Mouse (Mus musculus) hindbrain, embryonic 13.5 days (tissue): ENCODE measurements around the gene Asf1a. TPM values are rescaled to one million over a fixed set of nuclear protein-coding genes. Genes with fewer than 3 reads are reported as not detected.
"Not testable (repeated sequence)": the region's sequence is repeated elsewhere in the genome, so short reads cannot be mapped to it uniquely, and the experiment has no call there.

Source experiments
- ATAC-seq: fragments of 200-750 bp; cut with Nextera tagmentation; 2 replicates; pipeline ENCODE4 v1.8.0; 2017; ENCODE audit warnings: moderate TSS enrichment; ENCODE audit not compliant: low FRiP score
- H3K27ac ChIP-seq: fragments of 300-500 bp; sonication (generic); 2 replicates; pipeline ENCODE4 v1.5.1; 2015; ENCODE audit warnings: inconsistent platforms, mild to moderate bottlenecking, moderate library complexity
- H3K27me3 ChIP-seq: fragments of 300-500 bp; sonication (generic); 2 replicates; pipeline ENCODE4 v1.6.1; 2015; ENCODE audit warnings: mild to moderate bottlenecking, inconsistent platforms
- H3K36me3 ChIP-seq: fragments of 300-500 bp; sonication (generic); 2 replicates; pipeline ENCODE4 v1.6.1; 2015; ENCODE audit warnings: mild to moderate bottlenecking, inconsistent platforms
- H3K4me1 ChIP-seq: fragments of 300-500 bp; sonication (generic); replicated peaks from 2 replicates; pipeline ENCODE4 v1.6.1; 2015; ENCODE audit warnings: inconsistent platforms
- H3K4me2 ChIP-seq: fragments of 300-500 bp; sonication (generic); 2 replicates; pipeline ENCODE4 v1.6.1; 2015; ENCODE audit warnings: inconsistent platforms, mild to moderate bottlenecking, moderate library complexity
- H3K4me3 ChIP-seq: fragments of 300-500 bp; sonication (generic); 2 replicates; pipeline ENCODE4 v1.5.1; 2015; ENCODE audit warnings: mild to moderate bottlenecking, inconsistent platforms
- H3K9ac ChIP-seq: fragments of 300-500 bp; sonication (generic); 2 replicates; pipeline ENCODE4 v1.6.1; 2015; ENCODE audit warnings: mild to moderate bottlenecking, inconsistent platforms
- H3K9me3 ChIP-seq: fragments of 300-500 bp; sonication (generic); 2 replicates; pipeline ENCODE4 v1.6.1; 2016; ENCODE audit warnings: inconsistent platforms
- WGBS: fragments of 180-500 bp; shearing (Covaris S2); methylation state at CpG from one replicate; pipeline ENCODE4 v1.1.7; 2015; 5-methylcytosine and 5-hydroxymethylcytosine counted together
- polyA plus RNA-seq: library from polyadenylated mRNA; unstranded; fragments of >200 nt; fragmentation: Nextera tagmentation; extraction: Ambion mirVana; gene quantifications from 2 replicates; pipeline ENCODE4 v1.2.1, GENCODE M21; 2015

Gene Asf1a
- polyA plus RNA-seq, 1 experiment from 2014 or later, result 92.5 TPM

- Histone ChIP-seq H3K4me1 (no peaks in the 10 kb centered on the region), H3K9me3 (no peaks in the 10 kb centered on the region), H3K9ac (no peak overlapping the region), H3K27ac (no peak overlapping the region), H3K4me3 (no peak overlapping the region), H3K36me3 (peaks cover 58% of the 10 kb centered on the region), H3K4me2 (no peak overlapping the region), H3K27me3 (no peaks in the 10 kb centered on the region)
- 90% methylated on average over 2 of the region's 2 CpGs for WGBS
- no peak for ATAC-seq
These were observed 11.7 kb downstream of the Asf1a start for GRCm38 (mm10) chr10:53608274-53608673.

DNA sequence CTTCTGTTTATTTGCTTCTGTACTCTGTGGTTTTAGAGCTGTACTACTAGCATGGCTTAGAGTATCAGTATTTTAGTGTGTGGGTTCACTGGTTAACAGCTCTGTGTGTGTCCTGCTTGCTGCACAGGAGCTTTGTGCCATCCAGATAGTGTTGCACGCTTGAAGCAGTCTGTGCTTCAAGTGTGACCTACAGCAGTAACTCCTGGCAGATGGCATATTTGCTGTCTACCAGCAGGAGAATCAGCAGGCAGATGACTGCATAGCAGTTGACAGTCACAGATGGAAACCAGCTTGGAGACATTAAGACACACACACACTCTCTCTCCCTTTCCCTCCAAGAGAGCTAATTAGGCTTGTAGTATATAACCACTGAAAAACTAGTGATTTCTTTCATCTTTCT, 15.6 kb downstream of the Asf1a start:
- 65% methylated on average over 1 of the region's 1 CpGs for WGBS

GRCm38 (mm10) chr10:53613955-53614354, 17.4 kb downstream of the Asf1a start:
- H3K27ac ChIP-seq, result no peak overlapping the region

More for the DNA sequence above, 15.6 kb downstream of the Asf1a start:
- peak; percentile 86 for ATAC-seq
- Histone ChIP-seq H3K27me3 (no peaks in the 10 kb centered on the region), H3K4me3 (no peak overlapping the region), H3K4me1 (no peaks in the 10 kb centered on the region), H3K9me3 (no peaks in the 10 kb centered on the region), H3K4me2 (no peak overlapping the region), H3K36me3 (peaks cover 51% of the 10 kb centered on the region), H3K27ac (no peak overlapping the region), H3K9ac (no peak overlapping the region)

GRCm38 (mm10) chr10:53615850-53616616, 19.5 kb downstream of the Asf1a start:
- Histone ChIP-seq H3K9me3 (no peaks in the 10 kb centered on the region), H3K4me3 (no peak overlapping the region), H3K27ac (no peak overlapping the region), H3K9ac (no peak overlapping the region), H3K27me3 (no peaks in the 10 kb centered on the region), H3K36me3 (peaks cover 27% of the 10 kb centered on the region), H3K4me1 (no peaks in the 10 kb centered on the region), H3K4me2 (no peak overlapping the region)
- WGBS, result 86% methylated on average over 8 of the region's 8 CpGs
- ATAC-seq, result 0 out of 2 replicates have a peak, but pooled peaks have one; percentile 22

More at GRCm38 (mm10) chr10:53613955-53614354, 17.4 kb downstream of the Asf1a start:
- H3K36me3 ChIP-seq, result peaks cover 38% of the 10 kb centered on the region
- ATAC-seq, result no peak
- WGBS, result 83% methylated on average over 1 of the region's 1 CpGs
- no peak overlapping the region for H3K4me3 ChIP-seq
- no peak overlapping the region for H3K4me2 ChIP-seq
- no peaks in the 10 kb centered on the region for H3K27me3 ChIP-seq
- no peaks in the 10 kb centered on the region for H3K4me1 ChIP-seq
- H3K9me3 ChIP-seq, result no peaks in the 10 kb centered on the region
- no peak overlapping the region for H3K9ac ChIP-seq

- peak; percentile 91 for ATAC-seq
- Histone ChIP-seq H3K9ac (peak overlapping the region; percentile 73), H3K4me2 (peak overlapping the region; percentile 52), H3K27me3 (no peaks in the 10 kb centered on the region), H3K9me3 (no peaks in the 10 kb centered on the region), H3K4me1 (peaks cover 14% of the 10 kb centered on the region; the same call in 1 of the 2 replicates), H3K4me3 (peak overlapping the region; percentile 66), H3K36me3 (peaks cover 3% of the 10 kb centered on the region; the same call in 1 of the 2 replicates), H3K27ac (peak overlapping the region; percentile 90)
- WGBS, result under 1% methylated on average over 66 of the region's 67 CpGs
These were observed 32.8 kb downstream of the Asf1a start for GRCm38 (mm10) chr10:53629247-53629917.

GRCm38 (mm10) chr10:53629918-53630250, 33.3 kb downstream of the Asf1a start:
- Histone ChIP-seq H3K4me3 (peak overlapping the region; percentile 66), H3K36me3 (peaks cover 3% of the 10 kb centered on the region; the same call in 1 of the 2 replicates), H3K4me2 (peak overlapping the region; percentile 52), H3K27ac (peak overlapping the region; percentile 90), H3K9me3 (no peaks in the 10 kb centered on the region), H3K9ac (peak overlapping the region; percentile 73), H3K27me3 (no peaks in the 10 kb centered on the region), H3K4me1 (peaks cover 14% of the 10 kb centered on the region; the same call in 1 of the 2 replicates)
- WGBS, result under 1% methylated on average over 35 of the region's 35 CpGs
- peak; percentile 97 for ATAC-seq

- not testable (repeated sequence) for H3K36me3 ChIP-seq, ATAC-seq, H3K27me3 ChIP-seq, H3K9me3 ChIP-seq
- Histone ChIP-seq H3K4me1 (peaks cover 14% of the 10 kb centered on the region; the same call in 1 of the 2 replicates), H3K4me3 (peak within 1 kb of the TSS; percentile 66), H3K27ac (peak within 1 kb of the TSS; percentile 90), H3K4me2 (peak within 1 kb of the TSS; percentile 52), H3K9ac (peak within 1 kb of the TSS; percentile 73)
- WGBS, result 60% methylated on average over 10 of the region's 10 CpGs
These were observed 33.8 kb downstream of the Asf1a start, which contains the start of gene Mcm9 for GRCm38 (mm10) chr10:53630339-53630738. Mcm9 (minus strand) TSS chr10:53630439.

DNA sequence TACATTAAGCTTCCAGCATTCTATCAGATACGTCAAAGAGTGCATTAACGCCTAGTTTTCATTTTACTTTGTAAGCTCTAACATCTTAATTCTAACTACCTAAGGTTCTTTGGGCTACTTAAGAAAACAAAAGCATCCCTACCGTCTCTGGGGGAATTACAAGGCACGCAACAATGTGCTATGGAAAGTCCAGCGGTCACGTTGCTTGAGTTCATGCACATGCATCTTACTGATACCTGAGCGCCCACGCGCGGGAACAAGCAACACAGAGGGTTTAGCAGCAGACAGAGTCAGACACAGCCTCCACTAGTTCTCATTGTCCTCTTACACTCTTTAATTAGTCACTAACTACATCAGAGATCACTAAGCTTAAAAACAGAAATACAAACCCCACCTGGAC, 37.6 kb downstream of the Asf1a start:
- H3K36me3 ChIP-seq, result no peaks in the 10 kb centered on the region
- ATAC-seq, result no peak
- no peaks in the 10 kb centered on the region for H3K4me1 ChIP-seq
- no peak overlapping the region for H3K9ac ChIP-seq
- no peaks in the 10 kb centered on the region for H3K9me3 ChIP-seq
- no peak overlapping the region for H3K4me2 ChIP-seq
- no peak overlapping the region for H3K4me3 ChIP-seq
- 83% methylated on average over 10 of the region's 10 CpGs for WGBS
- H3K27ac ChIP-seq, result no peak overlapping the region
- H3K27me3 ChIP-seq, result no peaks in the 10 kb centered on the region

GRCm38 (mm10) chr10:53635246-53635971, 38.9 kb downstream of the Asf1a start:
- H3K4me3 ChIP-seq, result no peak overlapping the region
- no peaks in the 10 kb centered on the region for H3K27me3 ChIP-seq
- no peaks in the 10 kb centered on the region for H3K4me1 ChIP-seq
- no peaks in the 10 kb centered on the region for H3K9me3 ChIP-seq
- ATAC-seq, result no peak
- 86% methylated on average over 13 of the region's 13 CpGs for WGBS
- no peaks in the 10 kb centered on the region for H3K36me3 ChIP-seq
- H3K4me2 ChIP-seq, result no peak overlapping the region
- no peak overlapping the region for H3K27ac ChIP-seq
- no peak overlapping the region for H3K9ac ChIP-seq

DNA sequence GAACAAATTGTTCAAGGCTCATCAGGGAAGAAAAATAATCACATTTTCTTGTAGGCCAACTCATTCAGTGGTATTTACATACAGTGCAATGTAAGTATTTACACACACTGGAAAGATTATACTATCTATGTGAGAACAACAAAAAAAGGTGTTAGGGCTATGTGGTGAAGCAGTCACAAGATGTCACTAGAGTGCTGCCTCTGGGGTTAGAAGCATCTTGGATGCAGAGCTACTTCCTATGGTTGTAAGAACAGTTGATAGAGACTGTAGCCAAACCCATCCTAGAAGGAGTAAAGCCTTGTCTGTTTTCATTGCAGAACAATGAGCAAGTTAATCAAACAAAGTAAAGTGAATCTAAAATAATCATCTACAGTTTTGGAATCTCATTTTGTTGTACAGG, 45.0 kb downstream of the Asf1a start:
- Histone ChIP-seq H3K36me3 (no peaks in the 10 kb centered on the region), H3K4me1 (no peaks in the 10 kb centered on the region), H3K4me3 (no peak overlapping the region), H3K9ac (no peak overlapping the region), H3K4me2 (no peak overlapping the region), H3K27ac (no peak overlapping the region), H3K27me3 (no peaks in the 10 kb centered on the region), H3K9me3 (no peaks in the 10 kb centered on the region)
- peak; percentile 66; the same call in 1 of the 2 replicates for ATAC-seq

DNA sequence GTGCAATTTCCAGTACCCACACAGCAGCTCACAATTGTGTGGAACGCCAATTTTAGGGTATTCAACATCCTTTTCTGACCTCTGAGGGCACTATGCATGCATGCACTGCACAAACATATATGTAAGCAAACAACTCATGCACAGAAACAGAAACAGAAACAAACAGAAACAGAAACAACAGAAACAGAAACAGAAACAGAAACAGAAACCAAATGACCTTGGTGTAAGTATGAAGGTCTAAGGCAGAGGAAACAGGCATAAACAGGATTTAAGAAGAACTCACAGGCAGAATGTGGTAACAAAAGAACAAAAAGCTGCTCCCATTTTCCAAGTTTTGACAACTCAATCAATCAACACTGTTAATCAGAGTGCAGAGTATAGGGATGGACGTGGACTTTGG, 54.1 kb downstream of the Asf1a start:
- H3K36me3 ChIP-seq, result peaks cover 32% of the 10 kb centered on the region
- H3K4me2 ChIP-seq, result no peak overlapping the region
- H3K9me3 ChIP-seq, result no peaks in the 10 kb centered on the region
- no peak overlapping the region for H3K4me3 ChIP-seq
- ATAC-seq, result no peak
- 85% methylated on average over 2 of the region's 2 CpGs for WGBS
- no peaks in the 10 kb centered on the region for H3K27me3 ChIP-seq
- H3K9ac ChIP-seq, result no peak overlapping the region
- no peaks in the 10 kb centered on the region for H3K4me1 ChIP-seq
- no peak overlapping the region for H3K27ac ChIP-seq

- H3K4me2 ChIP-seq, H3K9ac ChIP-seq, H3K27me3 ChIP-seq, H3K27ac ChIP-seq, H3K4me3 ChIP-seq, ATAC-seq, H3K9me3 ChIP-seq, H3K4me1 ChIP-seq: not testable (repeated sequence)
- 85% methylated on average over 5 of the region's 5 CpGs for WGBS
- H3K36me3 ChIP-seq, result peaks cover 18% of the 10 kb centered on the region
These were observed 57.7 kb downstream of the Asf1a start for GRCm38 (mm10) chr10:53654239-53654638.
